Mouse (Mus musculus) midbrain, embryonic 14.5 days (tissue): ENCODE results near the gene Zfp296. TPM values are rescaled to one million over a fixed set of nuclear protein-coding genes. Genes with fewer than 3 reads are reported as not detected.

Experiments
- ATAC-seq: fragments of 200-750 bp; cut with Nextera tagmentation; 2 replicates; pipeline ENCODE4 v1.8.0; 2017; ENCODE audit warnings: moderate number of reproducible peaks, moderate library complexity; ENCODE audit not compliant: low FRiP score, low TSS enrichment
- DNase-seq: peaks from one replicate; pipeline ENCODE4 v3.0.0-alpha.2; 2015
- H3K27ac ChIP-seq: fragments of 300-500 bp; sonication (generic); replicated peaks from 2 replicates; pipeline ENCODE4 v1.5.1; 2014; ENCODE audit warnings: mild to moderate bottlenecking, low read depth, low read length, moderate library complexity
- H3K27me3 ChIP-seq: fragments of 300-500 bp; sonication (generic); 2 replicates; pipeline ENCODE4 v1.6.1; 2014; ENCODE audit warnings: low read length, control low read depth, mixed read lengths; ENCODE audit not compliant: control insufficient read depth, insufficient read depth
- H3K36me3 ChIP-seq: fragments of 300-500 bp; sonication (generic); 2 replicates; pipeline ENCODE4 v1.6.1; 2014; ENCODE audit warnings: low read length, control low read depth; ENCODE audit not compliant: control insufficient read depth, insufficient read depth
- H3K4me1 ChIP-seq: fragments of 300-500 bp; sonication (generic); 2 replicates; pipeline ENCODE4 v1.6.1; 2014; ENCODE audit warnings: mild to moderate bottlenecking, antibody characterized with exemption, low read length, control low read depth; ENCODE audit not compliant: control insufficient read depth, insufficient read depth
- H3K4me2 ChIP-seq: fragments of 300-500 bp; sonication (generic); 2 replicates; pipeline ENCODE4 v1.6.1; 2014; ENCODE audit warnings: mild to moderate bottlenecking, low read length, moderate library complexity
- H3K4me3 ChIP-seq: fragments of 300-500 bp; sonication (generic); replicated peaks from 2 replicates; pipeline ENCODE4 v1.5.1; 2014; ENCODE audit warnings: low read depth, low read length
- H3K9ac ChIP-seq: fragments of 300-500 bp; sonication (generic); replicated peaks from 2 replicates; pipeline ENCODE4 v1.6.1; 2014; ENCODE audit warnings: mild to moderate bottlenecking, low read length, moderate library complexity
- H3K9me3 ChIP-seq: fragments of 300-500 bp; sonication (generic); 2 replicates; pipeline ENCODE4 v1.6.1; 2016; ENCODE audit warnings: low read length, control low read depth, mixed read lengths; ENCODE audit not compliant: control insufficient read depth
- WGBS: fragments of 180-500 bp; shearing (Covaris S2); extraction: QIAGEN DNeasy Blood & Tissue Kit; methylation state at CpG from one replicate; pipeline ENCODE4 v1.1.7; 2014; 5-methylcytosine and 5-hydroxymethylcytosine counted together
- polyA plus RNA-seq: library from polyadenylated mRNA; unstranded; fragments of >200 nt; fragmentation: Nextera tagmentation; extraction: Ambion mirVana; gene quantifications from 2 replicates; pipeline ENCODE4 v1.2.1, GENCODE M21; 2014

Gene Zfp296
- 0.22 and 0.32 TPM in 2 replicates for polyA plus RNA-seq

- Histone ChIP-seq H3K9me3 (no peaks in the 10 kb centered on the region), H3K4me1 (peaks cover 13% of the 10 kb centered on the region), H3K36me3 (peaks cover 26% of the 10 kb centered on the region), H3K4me2 (peak within 1 kb of the TSS; percentile 44), H3K27ac (no peak within 1 kb of the TSS), H3K27me3 (peaks cover 35% of the 10 kb centered on the region), H3K9ac (0 out of 2 replicates have a peak within 1 kb of the TSS, but pooled peaks have one; percentile 16), H3K4me3 (peak within 1 kb of the TSS; percentile 27)
- ATAC-seq = no peak
- no peak for DNase-seq
- under 1% methylated on average over 56 of the region's 56 CpGs for WGBS
These were observed at the start of gene Zfp296, which contains the start of gene Gemin7 for GRCm38 (mm10) chr7:19577141-19577852. TSS of gene Zfp296 (plus strand) at chr7:19577287. TSS of gene Gemin7 (minus strand) at chr7:19577595.

GRCm38 (mm10) chr7:19531077-19531476, 46.0 kb upstream of the Zfp296 start:
- H3K4me3 ChIP-seq = no peak overlapping the region
- H3K27ac ChIP-seq = no peak overlapping the region
- H3K9me3 ChIP-seq = no peaks in the 10 kb centered on the region
- ATAC-seq (no peak), DNase-seq (no peak)
- no peaks in the 10 kb centered on the region for H3K27me3 ChIP-seq
- peaks cover 64% of the 10 kb centered on the region for H3K36me3 ChIP-seq
- no peaks in the 10 kb centered on the region for H3K4me1 ChIP-seq
- no peak overlapping the region for H3K4me2 ChIP-seq
- H3K9ac ChIP-seq = no peak overlapping the region
- 76% methylated on average over 10 of the region's 10 CpGs for WGBS

- Histone ChIP-seq H3K4me1 (no peaks in the 10 kb centered on the region), H3K27ac (no peak overlapping the region), H3K36me3 (peaks cover 64% of the 10 kb centered on the region), H3K9ac (no peak overlapping the region), H3K4me3 (no peak overlapping the region), H3K9me3 (no peaks in the 10 kb centered on the region), H3K4me2 (no peak overlapping the region), H3K27me3 (no peaks in the 10 kb centered on the region)
- 90% methylated on average over 14 of the region's 14 CpGs for WGBS
- DNase-seq = no peak
- no peak; the same call in 1 of the 2 replicates for ATAC-seq
These were observed 44.8 kb upstream of the Zfp296 start for GRCm38 (mm10) chr7:19532240-19532639.

- no peaks in the 10 kb centered on the region for H3K27me3 ChIP-seq
- no peak overlapping the region for H3K9ac ChIP-seq
- DNase-seq (no peak), ATAC-seq (no peak)
- H3K27ac ChIP-seq = no peak overlapping the region
- H3K4me1 ChIP-seq = no peaks in the 10 kb centered on the region
- no peak overlapping the region for H3K4me3 ChIP-seq
- H3K4me2 ChIP-seq = no peak overlapping the region
- H3K36me3 ChIP-seq = peaks cover 57% of the 10 kb centered on the region
- WGBS = 97% methylated on average over 10 of the region's 10 CpGs
- no peaks in the 10 kb centered on the region for H3K9me3 ChIP-seq
These were observed 42.4 kb upstream of the Zfp296 start for GRCm38 (mm10) chr7:19534676-19535075.

GRCm38 (mm10) chr7:19540771-19541566, 36.1 kb upstream of the Zfp296 start:
- no peak overlapping the region for H3K27ac ChIP-seq
- no peaks in the 10 kb centered on the region for H3K9me3 ChIP-seq
- H3K36me3 ChIP-seq = no peaks in the 10 kb centered on the region
- H3K9ac ChIP-seq = no peak overlapping the region
- H3K4me2 ChIP-seq = no peak overlapping the region
- H3K4me3 ChIP-seq = no peak overlapping the region
- 98% methylated on average over 2 of the region's 2 CpGs for WGBS
- H3K27me3 ChIP-seq = no peaks in the 10 kb centered on the region
- ATAC-seq (no peak), DNase-seq (no peak)
- peaks cover 11% of the 10 kb centered on the region; the same call in 1 of the 2 replicates for H3K4me1 ChIP-seq

- H3K4me3 ChIP-seq = no peak overlapping the region
- H3K9me3 ChIP-seq = no peaks in the 10 kb centered on the region
- DNase-seq (no peak), ATAC-seq (0 out of 2 replicates have a peak, but pooled peaks have one; percentile 24)
- H3K36me3 ChIP-seq = no peaks in the 10 kb centered on the region
- 0 out of 2 replicates have a peak overlapping the region, but pooled peaks have one; percentile 0 for H3K27ac ChIP-seq
- H3K4me1 ChIP-seq = peaks cover 11% of the 10 kb centered on the region; the same call in 1 of the 2 replicates
- no peak overlapping the region for H3K9ac ChIP-seq
- H3K27me3 ChIP-seq = no peaks in the 10 kb centered on the region
- WGBS = 75% methylated on average over 7 of the region's 7 CpGs
- H3K4me2 ChIP-seq = no peak overlapping the region
These were observed 35.4 kb upstream of the Zfp296 start for GRCm38 (mm10) chr7:19541681-19542154.

- peak; percentile 83 for ATAC-seq
- WGBS = 53% methylated on average over 8 of the region's 8 CpGs
- H3K9me3 ChIP-seq = no peaks in the 10 kb centered on the region
- no peak overlapping the region for H3K4me3 ChIP-seq
- H3K4me1 ChIP-seq = peaks cover 11% of the 10 kb centered on the region; the same call in 1 of the 2 replicates
- no peaks in the 10 kb centered on the region for H3K36me3 ChIP-seq
- peak; percentile 64 for DNase-seq
- peak overlapping the region; percentile 38; the same call in 1 of the 2 replicates for H3K27ac ChIP-seq
- H3K9ac ChIP-seq = no peak overlapping the region
- no peaks in the 10 kb centered on the region for H3K27me3 ChIP-seq
- no peak overlapping the region for H3K4me2 ChIP-seq
These were observed 34.9 kb upstream of the Zfp296 start for GRCm38 (mm10) chr7:19542155-19542691.

- DNase-seq (no peak), ATAC-seq (no peak)
- H3K36me3 ChIP-seq = no peaks in the 10 kb centered on the region
- no peaks in the 10 kb centered on the region for H3K27me3 ChIP-seq
- no peak overlapping the region for H3K4me3 ChIP-seq
- no peak overlapping the region for H3K27ac ChIP-seq
- no peak overlapping the region for H3K9ac ChIP-seq
- H3K9me3 ChIP-seq = no peaks in the 10 kb centered on the region
- WGBS = 63% methylated on average over 6 of the region's 6 CpGs
- peaks cover 11% of the 10 kb centered on the region; the same call in 1 of the 2 replicates for H3K4me1 ChIP-seq
- H3K4me2 ChIP-seq = no peak overlapping the region
These were observed 33.5 kb upstream of the Zfp296 start for GRCm38 (mm10) chr7:19543584-19543983.
